Mouse (Mus musculus): ENCODE measurements around the gene St6galnac1.
"Not testable (repeated sequence)": the region's sequence is repeated elsewhere in the genome, so short reads cannot be mapped to it uniquely, and the experiment has no call there.

St6galnac1 gene

GRCm38 (mm10) chr11:116807526-116807925 is 32.2 kb upstream of the St6galnac1 start:
- DNase-seq (ENCODE audit: low spot score), result no peak

DNA sequence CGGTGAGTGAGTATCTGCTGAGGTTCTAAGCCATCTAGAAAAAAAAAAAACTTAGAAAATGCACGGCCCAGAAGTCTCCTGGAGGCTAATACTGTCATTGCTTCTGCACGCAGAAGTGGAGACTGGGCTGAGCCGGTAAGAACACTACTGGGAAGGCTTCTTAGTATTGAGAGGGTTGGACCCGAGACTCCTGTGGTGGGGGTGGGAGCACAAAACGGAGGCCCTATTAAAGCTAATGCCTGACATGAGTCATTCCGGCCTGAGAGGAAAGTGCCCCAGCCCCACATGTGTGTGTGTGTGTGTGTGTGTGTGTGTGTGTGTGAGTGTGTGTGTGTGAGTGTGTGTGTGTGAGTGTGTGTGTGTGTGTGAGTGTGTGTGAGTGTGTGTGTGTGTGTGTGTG is 31.8 kb upstream of the St6galnac1 start:
- no peak for DNase-seq (ENCODE audit: low spot score)

DNA sequence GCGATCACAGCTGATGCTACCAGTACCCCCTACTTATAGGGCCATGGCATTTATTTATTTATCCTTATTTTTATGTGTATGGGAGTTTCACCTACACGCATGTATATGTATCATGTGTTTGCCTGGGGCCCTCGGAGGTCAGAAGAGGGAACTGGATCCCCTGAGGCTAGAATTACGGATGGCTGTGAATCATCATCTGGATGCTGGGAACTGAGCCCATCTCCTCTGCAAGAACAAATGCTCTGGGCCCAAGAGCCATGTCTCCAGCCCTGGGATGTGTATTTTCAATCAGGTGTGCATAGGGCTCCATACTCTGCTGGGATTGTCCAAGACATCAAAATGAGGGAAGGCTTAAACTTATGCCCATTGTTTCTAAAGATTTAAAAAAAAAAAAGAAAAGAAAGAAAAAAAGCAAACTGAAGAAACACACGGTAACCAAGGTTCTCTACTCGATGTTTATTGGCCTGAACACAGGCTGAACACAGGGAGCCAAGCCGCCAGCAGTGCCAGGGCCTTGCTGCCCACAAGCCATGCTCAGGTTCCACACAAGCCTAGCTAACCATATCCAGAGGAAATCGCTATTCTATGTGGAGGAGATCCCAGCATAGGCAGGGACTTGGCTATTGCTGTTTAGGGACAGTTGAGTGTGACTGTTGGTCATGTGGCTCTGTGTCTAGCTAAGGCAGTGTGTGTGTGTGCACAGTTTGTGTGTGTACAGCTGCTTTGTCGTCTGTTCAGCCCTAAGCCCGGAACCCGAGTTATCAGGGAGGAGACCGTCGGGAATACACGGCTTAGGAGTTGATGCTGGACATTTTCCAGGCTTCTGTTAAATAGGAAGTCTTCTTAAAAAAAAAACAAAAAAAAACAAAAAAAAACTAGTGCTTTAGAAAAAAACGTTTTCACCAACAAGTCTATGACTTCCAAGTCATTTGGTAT is 31.1 kb upstream of the St6galnac1 start:
- no peak for DNase-seq (ENCODE audit: low spot score)

- no peak for DNase-seq (ENCODE audit: low spot score)
Measured at GRCm38 (mm10) chr11:116802709-116803108, 27.4 kb upstream of the St6galnac1 start.

DNA sequence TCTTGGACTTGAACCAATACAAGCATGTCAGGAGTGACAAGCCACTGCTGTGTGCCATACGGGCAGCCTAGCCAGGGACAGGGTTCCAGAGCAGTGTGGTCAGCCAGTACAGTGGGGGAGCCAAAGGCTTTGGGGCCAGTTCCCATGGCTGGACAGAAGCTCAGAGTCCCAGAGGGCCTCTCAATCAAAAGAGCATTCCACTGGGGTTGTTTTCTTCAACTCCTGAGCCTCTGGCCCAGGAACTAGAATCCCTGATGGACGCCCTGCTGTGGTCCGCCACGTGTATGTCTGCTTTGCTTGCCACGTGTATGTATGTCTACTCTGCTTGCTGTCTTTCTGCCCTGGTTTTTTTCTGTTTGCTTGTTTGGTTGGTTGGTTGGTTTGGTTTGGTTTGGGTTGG is 25.8 kb upstream of the St6galnac1 start:
- no peak for DNase-seq (ENCODE audit: low spot score)

DNA sequence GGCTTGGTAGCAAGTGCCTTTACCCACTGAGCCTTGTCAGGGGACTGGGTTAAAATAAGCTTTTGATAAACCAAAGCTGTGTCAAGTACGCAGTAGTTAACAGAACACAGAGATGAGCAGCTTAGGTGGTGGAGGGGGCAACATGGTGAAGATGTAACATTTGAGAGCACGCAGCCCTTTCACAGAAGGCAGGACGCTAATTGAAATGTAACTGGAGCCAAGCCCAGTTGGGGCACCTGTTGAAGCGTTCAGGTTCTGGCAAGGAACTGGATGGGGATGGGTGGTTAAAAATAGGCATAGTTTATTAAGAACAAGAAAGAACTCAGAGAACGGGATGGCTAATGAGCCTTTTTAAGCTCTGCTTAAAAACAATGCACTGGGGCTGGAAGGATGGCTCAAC is 24.1 kb upstream of the St6galnac1 start:
- DNase-seq (ENCODE audit: low spot score), result no peak

DNA sequence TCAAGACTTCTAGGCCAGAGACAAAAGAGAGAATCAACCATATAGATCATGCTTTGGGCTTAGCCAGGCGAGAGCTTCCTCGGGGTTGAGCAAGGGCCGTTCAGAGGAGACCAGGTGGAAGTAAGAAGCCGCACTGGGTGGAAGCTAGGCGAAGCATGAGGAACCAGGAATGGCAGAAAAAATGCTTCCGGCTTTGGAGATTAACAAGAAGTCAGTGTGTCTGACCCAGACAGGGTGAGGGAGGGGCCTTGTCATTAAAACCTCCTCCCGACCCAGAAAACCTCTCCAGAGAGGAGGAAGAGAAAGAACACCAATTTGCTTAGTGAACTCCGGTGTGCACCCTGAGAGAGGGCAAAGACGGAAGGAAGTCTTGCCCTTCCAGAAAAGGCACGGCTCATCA is 8.9 kb upstream of the St6galnac1 start:
- DNase-seq (ENCODE audit: low spot score), result no peak

GRCm38 (mm10) chr11:116782737-116783145 is 7.4 kb upstream of the St6galnac1 start:
- peak; percentile 41 for DNase-seq (ENCODE audit: low spot score)

DNA sequence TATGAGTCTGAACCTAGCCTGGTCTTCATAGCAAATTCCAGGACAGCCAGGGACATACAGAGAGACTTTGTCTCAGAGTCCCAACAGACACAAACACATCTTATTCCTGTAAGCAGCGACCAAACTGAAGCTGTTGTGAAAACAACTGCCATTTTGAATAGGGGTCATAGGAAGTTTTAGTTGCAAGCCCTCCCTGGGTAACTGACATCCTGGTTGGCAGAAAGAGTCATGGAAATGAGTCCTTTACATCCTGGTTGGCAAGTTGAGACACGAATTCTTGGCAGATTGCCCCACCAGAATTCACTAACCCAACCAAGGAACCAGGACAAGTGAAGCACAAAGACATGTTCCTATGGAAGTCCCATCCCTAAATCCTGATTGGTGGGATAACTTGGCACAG is 2.1 kb downstream of the St6galnac1 start:
- DNase-seq (ENCODE audit: low spot score), result no peak

DNA sequence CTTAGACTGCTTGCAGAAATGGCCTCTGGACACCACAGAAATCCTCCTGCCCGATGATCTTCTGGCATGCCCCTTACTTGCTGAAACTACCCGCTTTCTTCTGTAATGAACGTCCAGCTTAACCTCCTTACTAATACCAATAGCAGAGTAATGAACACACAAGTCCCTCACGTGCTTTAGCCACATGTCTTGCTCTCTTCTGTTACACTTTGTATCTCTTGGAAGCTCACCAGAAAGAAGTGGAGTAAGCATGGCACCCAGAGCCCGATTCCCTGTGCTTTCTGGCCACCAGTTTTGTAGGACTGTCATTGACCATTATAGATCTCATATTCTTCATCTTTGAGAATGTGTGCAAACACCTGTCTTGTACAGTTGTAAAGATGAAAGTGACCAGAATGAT is 5.4 kb downstream of the St6galnac1 start:
- DNase-seq (ENCODE audit: low spot score), result no peak

- DNase-seq (ENCODE audit: low spot score), result no peak
Measured at GRCm38 (mm10) chr11:116764946-116765345, 10.4 kb downstream of the St6galnac1 start.

- DNase-seq (ENCODE audit: low spot score), result no peak
Measured at GRCm38 (mm10) chr11:116764346-116764745, 11.0 kb downstream of the St6galnac1 start.

- no peak for DNase-seq (ENCODE audit: low spot score)
Measured at GRCm38 (mm10) chr11:116755191-116755590, 20.1 kb downstream of the St6galnac1 start.

- DNase-seq (ENCODE audit: low spot score), result peak; percentile 10
Measured at GRCm38 (mm10) chr11:116753674-116754470, 21.4 kb downstream of the St6galnac1 start.

GRCm38 (mm10) chr11:116749733-116750132 is 25.6 kb downstream of the St6galnac1 start:
- DNase-seq (ENCODE audit: low spot score), result no peak

- not testable (repeated sequence) for DNase-seq (ENCODE audit: low spot score)
Measured at GRCm38 (mm10) chr11:116748692-116749091, 26.6 kb downstream of the St6galnac1 start.

DNA sequence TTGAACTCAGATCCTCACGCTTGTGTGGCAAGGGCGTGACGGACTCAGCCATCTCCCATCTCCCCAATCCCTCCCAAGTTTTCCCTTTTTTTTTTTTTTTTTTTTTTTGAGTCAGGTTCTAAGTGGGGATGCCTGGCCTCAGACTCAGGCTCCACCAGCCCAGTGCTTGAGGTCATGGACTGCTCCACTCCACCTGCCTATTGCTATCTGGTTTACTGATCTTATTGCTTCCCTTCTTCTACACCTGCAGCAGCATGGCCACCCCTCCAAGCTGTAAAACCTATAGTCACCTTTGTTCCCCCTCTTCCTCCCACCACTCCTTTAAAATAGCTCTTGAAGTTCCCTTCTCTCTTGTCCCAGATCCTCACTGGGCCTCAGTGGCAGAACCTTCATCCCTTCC is 28.5 kb downstream of the St6galnac1 start:
- not testable (repeated sequence) for DNase-seq (ENCODE audit: low spot score)

- not testable (repeated sequence) for DNase-seq (ENCODE audit: low spot score)
Measured at GRCm38 (mm10) chr11:116745457-116745856, 29.9 kb downstream of the St6galnac1 start.

- no peak for DNase-seq (ENCODE audit: low spot score)
Measured at GRCm38 (mm10) chr11:116738411-116738810, 36.9 kb downstream of the St6galnac1 start.

GRCm38 (mm10) chr11:116732536-116732935 is 42.8 kb downstream of the St6galnac1 start:
- no peak for DNase-seq (ENCODE audit: low spot score)

DNA sequence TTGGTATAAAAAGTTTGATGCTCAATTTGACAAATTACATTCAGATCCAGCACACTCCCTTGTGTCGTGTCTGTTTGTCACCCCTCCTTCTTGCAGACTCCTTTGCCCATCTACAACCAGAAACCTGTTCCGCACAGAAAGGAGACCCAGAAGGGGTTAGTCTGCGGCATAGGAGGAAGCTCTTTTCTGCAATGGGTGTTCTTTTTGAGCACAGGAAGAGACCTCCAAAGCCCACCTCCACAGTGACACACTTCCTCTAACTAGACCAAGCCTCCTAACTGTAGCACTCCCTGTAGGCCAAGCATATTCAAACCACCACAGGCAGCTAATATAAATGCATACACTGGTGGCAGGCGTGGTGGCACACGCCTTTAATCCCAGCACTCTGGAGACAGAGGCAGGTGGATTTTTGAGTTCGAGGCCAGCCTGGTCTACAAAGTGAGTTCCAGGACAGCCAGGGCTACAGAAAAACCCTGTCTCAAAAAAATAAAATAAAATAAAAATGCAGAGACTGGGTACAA is 44.2 kb downstream of the St6galnac1 start:
- DNase-seq (ENCODE audit: low spot score), result not testable (repeated sequence)

- no peak for DNase-seq (ENCODE audit: low spot score)
Measured at GRCm38 (mm10) chr11:116729276-116730008, 45.9 kb downstream of the St6galnac1 start.
